Comparison of ENCODE assay signal across 10 mouse cellular contexts in genomic region chr1:181016045-181016444, GRCm38 (mm10). TPM values are rescaled to one million over a fixed set of nuclear protein-coding genes. Genes with fewer than 3 reads are reported as not detected.
A peak's percentile ranks its signal among the peaks of the same experiment; 100 is the strongest.
DNase-seq lines count a peak whose midpoint lies in the region; ATAC-seq and TF ChIP-seq lines count a peak whose summit lies in the region.
"Had no signal": no experiment of that assay in that cellular context is flagged by ENCODE, and none has a peak within 500 bp of the region (broad histone marks: within the 10 kb centered on the region; RNA-seq: fewer than 3 reads in every experiment).

No protein-coding gene starts in this region.

- peak overlapping the region; percentile 79 for H3K27ac ChIP-seq in heart, embryonic 13.5 days (replicated peaks)
- peak overlapping the region; percentile 71; the same call in 1 of the 2 replicates for H3K27ac ChIP-seq in hindbrain, postnatal 0 days
- H3K27ac ChIP-seq in macrophage: peak overlapping the region; percentile 25

- peak overlapping the region; percentile 81 for H3K9ac ChIP-seq in heart, embryonic 13.5 days
- no peak overlapping the region for H3K9ac ChIP-seq in hindbrain, postnatal 0 days (replicated peaks; ENCODE audit: low read length)

- H3K4me1 ChIP-seq in heart, embryonic 13.5 days: peaks cover 24% of the 10 kb centered on the region
- peaks cover 4% of the 10 kb centered on the region; the same call in 1 of the 2 replicates for H3K4me1 ChIP-seq in hindbrain, postnatal 0 days (ENCODE audit: insufficient read depth, low read length)

- DNase-seq in heart, postnatal 10 days: no peak
- DNase-seq in ZHBTc4 (ENCODE audit: low read depth, low spot score): peak; percentile 29
- no peak for DNase-seq in hindbrain, postnatal 0 days (ENCODE audit: low spot score)
- no peak for DNase-seq in right cerebral cortex, postnatal 36 days (ENCODE audit: low spot score in 2 of 2)
- no peak for DNase-seq in retina, postnatal 1 day
- DNase-seq in left cerebral cortex, postnatal 10 days (ENCODE audit: extremely low spot score in 1 of 2, low spot score in 2 of 2): no peak

- H3K36me3 ChIP-seq in heart, embryonic 13.5 days: no peaks in the 10 kb centered on the region
- H3K36me3 ChIP-seq in hindbrain, postnatal 0 days (ENCODE audit: insufficient read depth, low read length): no peaks in the 10 kb centered on the region
- no peaks in the 10 kb centered on the region for H3K36me3 ChIP-seq in macrophage (ENCODE audit: inconsistent target)

- H3K4me2 ChIP-seq in heart, embryonic 13.5 days: peak overlapping the region; percentile 97
- peak overlapping the region; percentile 96 for H3K4me2 ChIP-seq in hindbrain, postnatal 0 days (ENCODE audit: low read depth, low read length)

- no peak for ATAC-seq in heart, embryonic 13.5 days (ENCODE audit: extremely low read depth, insufficient number of reproducible peaks, low FRiP score, low TSS enrichment)
- ATAC-seq in hindbrain, postnatal 0 days: no peak

- H3K27me3 ChIP-seq in heart, embryonic 13.5 days (replicated peaks): peaks cover 17% of the 10 kb centered on the region; the same call in 1 of the 2 replicates
- no peaks in the 10 kb centered on the region for H3K27me3 ChIP-seq in hindbrain, postnatal 0 days (ENCODE audit: insufficient read depth, low read length)

- no peaks in the 10 kb centered on the region for H3K9me3 ChIP-seq in heart, embryonic 13.5 days
- no peaks in the 10 kb centered on the region for H3K9me3 ChIP-seq in hindbrain, postnatal 0 days (ENCODE audit: low read length)

- WGBS in heart, embryonic 13.5 days: 74% methylated on average over 4 of the region's 4 CpGs
- 65% methylated on average over 4 of the region's 4 CpGs for whole genome bisulfite sequencing in hindbrain, postnatal 0 days
- WGBS in macrophage (ENCODE audit: missing documents): 100% methylated on average over 4 of the region's 4 CpGs

- intact Hi-C loops in heart, postnatal 10 days (cut with DNase I): no loop called here
- intact Hi-C loops in left cerebral cortex, postnatal 10 days (cut with DNase I): no loop called here

- H3K4me3 ChIP-seq in heart, embryonic 13.5 days: peak overlapping the region; percentile 58; the same call in 1 of the 2 replicates
- no peak overlapping the region for H3K4me3 ChIP-seq in hindbrain, postnatal 0 days (ENCODE audit: low read length)
- peak overlapping the region; percentile 38; the same call in 1 of the 2 replicates for H3K4me3 ChIP-seq in macrophage (ENCODE audit: inconsistent target)
- H3K4me3 ChIP-seq: erythroblast, embryonic 14.5 days had no signal

- TF ChIP-seq CTCF in hindbrain, postnatal 0 days (IDR thresholded peaks at IDR 0.05; ENCODE audit: low read depth): no peak

- H3K79me2 ChIP-seq in macrophage (ENCODE audit: inconsistent target): no peaks in the 10 kb centered on the region

RNA-seq across cellular contexts. Expression of gene Ephx1, which starts 4.7 kb away (rescaled TPM):
- 5.6 and 6.0 TPM in 2 replicates for polyA plus RNA-seq in heart, embryonic 13.5 days (2015; fragmentation: Nextera tagmentation; extraction: Ambion mirVana)
- total RNA-seq in heart, postnatal 10 days (2021): 10 to 100 TPM; 20.5 to 21.2 TPM
- 8.9 and 15.2 TPM in 2 replicates for total RNA-seq in hindbrain, postnatal 0 days (2014; rRNA removed)
- 13.3 and 15.8 TPM in 2 replicates for polyA plus RNA-seq in hindbrain, postnatal 0 days (2015; fragmentation: Nextera tagmentation; extraction: Ambion mirVana)
- 10 to 100 TPM in 7 of 26 experiments, 1 to 10 TPM in 15, under 1 TPM in 2, not detected in 2; 0.66 to 23.5 (median 3.7) TPM for total RNA-seq in macrophage (2018; cell fraction: chromatin; rRNA removed)
- 10 to 100 TPM in 13 of 26 experiments, 1 to 10 TPM in 13; 3.2 to 40.1 (median 18.8) TPM for total RNA-seq in macrophage (2018; cell fraction: cytosol; rRNA removed)
- 10 to 100 TPM in 13 of 26 experiments, 1 to 10 TPM in 13; 2.2 to 34.2 (median 10.0) TPM for total RNA-seq in macrophage (2018; cell fraction: nucleus; rRNA removed)
- polyA plus RNA-seq in macrophage (2018): 12.5 to 64.5 TPM (median 39.5 TPM) in 3 replicates
- total RNA-seq in left cerebral cortex, postnatal 10 days (2021): 10 to 100 TPM; 12.3 to 12.7 TPM
- polyA plus RNA-seq: erythroblast, embryonic 14.5 days had no signal

RNA-seq across cellular contexts. Expression of gene 9130409I23Rik, which starts 35.0 kb away (rescaled TPM):
- polyA plus RNA-seq in heart, embryonic 13.5 days (2015; fragmentation: Nextera tagmentation; extraction: Ambion mirVana): not detected in 2 replicates
- not detected for total RNA-seq in heart, postnatal 10 days (2021)
- total RNA-seq in hindbrain, postnatal 0 days (2014; rRNA removed): not detected in 2 replicates
- not detected in 2 replicates for polyA plus RNA-seq in hindbrain, postnatal 0 days (2015; fragmentation: Nextera tagmentation; extraction: Ambion mirVana)
- not detected for total RNA-seq in macrophage (2018; cell fraction: chromatin; rRNA removed)
- not detected for total RNA-seq in macrophage (2018; cell fraction: cytosol; rRNA removed)
- total RNA-seq in macrophage (2018; cell fraction: nucleus; rRNA removed): not detected
- polyA plus RNA-seq in macrophage (2018): not detected in 3 replicates
- total RNA-seq in left cerebral cortex, postnatal 10 days (2021): not detected
- total RNA-seq: MEL had no signal
- polyA plus RNA-seq: erythroblast, embryonic 14.5 days had no signal

Comparison
In these comparisons a context has a peak if more than half of its experiments do, and no peak if none do; other contexts are left out.
1. H3K27ac ChIP-seq: peak in every context shown above with its lines; median percentile 79 in heart, embryonic 13.5 days; 71 in hindbrain, postnatal 0 days; 25 in macrophage.